Mouse (Mus musculus) embryo, embryonic 11 days (tissue): ENCODE results near the gene Tesc.

Experiments used
- DNase-seq: peaks from one replicate; pipeline ENCODE4 v3.0.0-alpha.2; 2015

Tesc gene

GRCm38 (mm10) chr5:118079354-118079753 lies 51.8 kb downstream of the Tesc start:
- no peak for DNase-seq

- DNase-seq, result peak; percentile 37
Observed at GRCm38 (mm10) chr5:118079839-118080250, 52.3 kb downstream of the Tesc start.

GRCm38 (mm10) chr5:118081374-118081949 lies 53.9 kb downstream of the Tesc start:
- DNase-seq, result no peak

DNA sequence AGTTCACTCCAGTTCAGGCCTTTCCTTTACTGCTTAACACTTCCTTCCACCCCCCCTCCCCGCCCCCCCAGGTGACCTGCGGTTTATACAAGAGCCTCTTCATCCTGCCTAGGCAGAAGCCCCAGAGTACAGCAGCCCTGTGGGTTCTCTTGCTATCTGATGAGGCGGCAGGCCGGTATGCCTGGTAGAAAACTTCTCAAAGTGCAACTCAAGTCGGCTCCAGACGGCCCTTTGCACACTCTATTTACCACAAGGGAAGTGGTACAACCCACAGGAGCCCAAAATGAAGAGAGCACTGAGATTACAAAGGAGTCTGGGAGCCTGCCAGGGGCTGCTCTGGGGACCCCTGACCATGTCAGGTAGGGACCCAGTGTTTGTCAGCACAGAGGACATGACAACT lies 54.5 kb downstream of the Tesc start:
- DNase-seq, result no peak

DNA sequence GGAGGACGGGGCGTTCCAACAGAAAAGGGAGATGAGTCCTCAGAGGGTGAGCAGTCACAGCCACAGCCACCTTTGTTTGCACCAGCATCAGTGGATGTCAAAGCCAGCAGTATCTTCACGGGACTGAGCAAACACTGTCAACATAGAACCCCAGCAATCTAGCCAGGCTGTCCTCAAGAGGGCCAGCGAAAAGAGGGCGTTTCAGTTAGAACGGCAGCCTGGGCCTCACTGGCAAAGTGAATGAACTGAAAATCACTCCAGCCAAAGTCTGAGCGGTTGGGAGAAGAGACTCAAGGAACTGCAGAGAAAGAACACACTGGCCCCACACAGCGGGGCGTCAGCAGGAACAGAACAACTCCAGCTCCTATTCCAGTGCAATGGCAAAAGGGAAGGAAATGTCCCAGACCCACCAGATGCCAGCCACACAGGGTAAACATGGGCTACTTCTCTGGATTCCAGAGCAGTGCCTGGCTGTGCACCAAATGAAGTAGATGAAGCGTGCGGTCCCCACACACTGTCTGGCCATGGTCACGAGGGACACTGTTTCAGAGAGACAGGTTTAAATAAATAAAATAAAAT lies 55.6 kb downstream of the Tesc start:
- DNase-seq, result peak; percentile 20

GRCm38 (mm10) chr5:118084171-118084727 lies 56.7 kb downstream of the Tesc start:
- no peak for DNase-seq

GRCm38 (mm10) chr5:118085313-118085712 lies 57.8 kb downstream of the Tesc start:
- DNase-seq, result no peak

DNA sequence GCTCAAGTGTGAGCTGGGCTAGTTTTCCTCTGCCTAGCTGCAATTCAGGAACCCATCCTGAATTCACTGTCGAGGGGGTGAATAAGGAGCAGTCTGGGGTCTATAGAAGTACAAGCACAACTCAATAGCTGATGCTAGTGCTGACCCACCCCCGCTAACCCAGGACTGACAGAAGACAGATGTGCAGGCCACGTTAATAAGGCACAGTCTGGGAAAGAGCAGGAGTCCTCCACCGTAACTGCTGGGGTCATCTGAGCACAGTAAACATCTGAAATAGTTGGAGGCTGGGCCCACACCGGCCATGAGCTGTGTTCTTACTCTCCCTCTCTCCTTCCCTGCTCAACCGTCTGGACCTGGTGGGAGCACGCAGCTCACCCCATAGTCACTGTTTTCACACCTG lies 59.4 kb downstream of the Tesc start:
- peak; percentile 52 for DNase-seq

GRCm38 (mm10) chr5:118089102-118089501 lies 61.6 kb downstream of the Tesc start:
- peak; percentile 56 for DNase-seq

GRCm38 (mm10) chr5:118090101-118090500 lies 62.6 kb downstream of the Tesc start:
- DNase-seq, result no peak

GRCm38 (mm10) chr5:118090837-118091236 lies 63.3 kb downstream of the Tesc start:
- peak; percentile 29 for DNase-seq

DNA sequence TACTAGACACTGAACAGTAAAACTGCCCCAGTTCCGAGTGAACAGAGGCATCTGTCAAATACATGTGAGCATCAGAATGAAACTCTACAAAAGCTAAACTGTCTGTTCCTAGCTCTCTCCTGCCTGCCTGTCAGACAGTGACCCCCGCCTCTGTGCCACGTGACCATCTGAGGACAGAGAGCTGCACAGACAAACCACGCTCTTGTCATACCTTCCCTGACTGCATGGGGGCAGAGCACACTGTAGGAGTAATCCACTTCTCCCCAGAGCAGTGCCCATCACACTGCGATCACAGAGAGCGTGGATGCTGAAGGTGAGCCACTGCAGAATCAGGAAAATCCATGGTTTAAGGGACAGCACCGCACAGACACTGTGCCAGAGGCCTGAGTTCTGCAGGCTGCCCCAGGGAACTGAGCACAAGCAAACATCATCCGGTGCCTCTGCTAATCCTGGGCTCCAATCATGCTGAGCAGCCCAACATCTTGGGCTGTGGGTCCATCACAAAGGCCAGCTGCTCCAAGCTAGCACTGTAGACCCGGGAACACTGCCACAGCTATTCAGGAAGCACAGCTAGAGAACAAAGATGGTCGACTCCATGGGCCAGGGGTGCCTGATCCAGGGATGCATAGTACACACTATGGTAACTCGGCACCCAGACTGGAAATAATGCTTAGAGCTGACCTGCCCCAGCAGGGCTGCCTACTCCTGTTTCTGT lies 65.9 kb downstream of the Tesc start:
- no peak for DNase-seq

GRCm38 (mm10) chr5:118095433-118095832 lies 67.9 kb downstream of the Tesc start:
- no peak for DNase-seq

DNA sequence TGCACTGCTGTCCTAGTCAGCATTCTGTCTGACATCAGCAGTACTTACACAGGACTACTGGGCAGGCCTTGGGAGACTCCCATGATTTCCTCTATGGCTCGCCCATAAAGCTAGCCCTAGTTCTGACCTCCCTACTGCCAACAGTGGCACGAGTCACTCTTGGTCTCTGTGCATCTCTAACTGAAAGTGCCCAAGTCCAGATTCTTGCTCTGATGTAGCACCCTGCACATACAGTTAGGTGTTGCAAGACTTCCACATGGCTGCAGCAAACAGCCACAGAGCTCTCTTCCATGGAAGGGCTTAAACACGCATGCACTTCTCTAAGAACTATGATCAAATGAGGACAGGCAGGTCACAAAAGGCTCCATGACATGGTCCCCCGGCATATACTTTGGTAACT lies 68.3 kb downstream of the Tesc start:
- no peak for DNase-seq

DNA sequence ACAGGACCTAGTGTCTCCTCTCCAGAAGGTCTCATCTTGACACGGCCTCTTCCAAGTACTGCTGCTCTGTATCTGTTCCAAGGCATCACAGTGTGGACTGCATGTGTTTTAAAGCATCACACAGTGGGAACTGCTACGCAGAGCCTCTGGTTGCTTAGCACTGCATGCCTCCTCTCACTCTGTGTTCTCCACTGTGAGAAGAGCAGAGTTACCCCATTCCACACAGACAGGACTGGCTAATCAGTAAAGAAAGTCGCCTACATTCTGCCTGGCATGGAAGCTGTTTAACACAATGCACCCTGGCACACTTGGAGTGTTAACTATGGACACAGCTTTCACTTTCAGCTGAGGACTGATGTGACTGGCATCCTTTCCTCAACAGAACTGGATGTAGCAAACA lies 68.8 kb downstream of the Tesc start:
- DNase-seq, result no peak

- peak; percentile 41 for DNase-seq
Observed at GRCm38 (mm10) chr5:118099069-118099869, 71.7 kb downstream of the Tesc start.

DNA sequence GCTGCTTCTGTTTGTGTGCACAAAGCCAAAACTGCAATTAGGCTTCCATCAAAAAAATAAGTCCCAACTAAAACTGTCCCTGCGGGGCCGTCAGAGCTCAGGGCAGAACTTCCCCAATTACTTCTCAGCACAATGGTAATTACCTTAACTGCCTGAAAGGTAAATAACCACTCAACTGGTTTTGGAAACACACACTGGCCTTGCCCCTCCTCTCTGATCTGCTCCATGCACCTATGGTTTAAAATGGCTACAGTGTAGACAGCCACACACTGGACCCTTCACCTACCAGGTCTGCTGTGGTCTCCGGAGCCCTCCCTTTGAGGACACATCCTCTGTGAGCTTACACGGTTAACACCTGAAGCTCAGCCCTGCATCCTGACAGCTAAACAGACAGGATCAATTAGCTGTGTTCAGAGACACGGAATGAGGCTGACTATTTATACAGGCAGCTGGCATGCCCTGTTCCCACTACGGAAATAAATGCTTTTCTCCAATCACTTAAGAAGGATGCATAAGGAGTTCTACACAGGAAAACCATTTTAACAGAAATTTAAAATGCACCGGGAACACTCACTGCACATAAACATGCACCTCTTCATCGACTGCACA lies 72.4 kb downstream of the Tesc start:
- DNase-seq, result no peak

- DNase-seq, result no peak
Observed at GRCm38 (mm10) chr5:118105536-118105935, 78.0 kb downstream of the Tesc start.

GRCm38 (mm10) chr5:118106667-118107066 lies 79.1 kb downstream of the Tesc start:
- DNase-seq, result no peak

GRCm38 (mm10) chr5:118108124-118108793 lies 80.7 kb downstream of the Tesc start:
- DNase-seq, result no peak

DNA sequence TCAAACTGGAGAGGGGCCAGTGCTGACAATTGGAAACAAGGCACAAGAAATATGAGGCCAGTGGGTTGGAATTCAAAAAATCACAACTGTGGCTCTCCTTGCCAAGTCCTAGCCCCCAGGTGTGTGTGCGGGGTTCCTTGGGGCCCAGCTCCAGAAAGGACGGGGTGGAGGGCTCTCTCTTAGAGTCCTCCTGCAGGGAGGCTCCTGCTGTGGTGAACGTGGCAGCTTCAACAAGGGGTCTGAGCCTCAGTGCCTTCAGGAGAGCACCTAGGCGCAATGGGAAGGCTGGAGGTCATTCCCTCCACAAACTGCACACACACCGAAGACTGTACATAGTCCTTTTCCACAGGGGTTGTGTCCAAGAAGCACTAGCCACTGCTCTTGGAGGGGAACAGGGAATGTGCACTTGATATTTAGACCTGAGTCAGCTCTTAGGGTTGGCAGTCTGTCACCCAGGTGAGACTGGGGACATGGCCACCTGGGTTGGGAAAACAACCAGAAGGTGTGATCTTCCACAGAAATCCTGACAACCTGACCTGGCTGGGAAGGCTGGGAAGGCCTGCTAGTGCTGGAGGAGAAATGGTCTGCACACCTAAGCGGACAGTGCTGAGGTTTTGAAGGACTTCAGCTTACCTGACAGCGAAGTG lies 81.4 kb downstream of the Tesc start:
- no peak for DNase-seq
